Mouse (Mus musculus) liver, embryonic 14.5 days (tissue): ENCODE measurements at regions not wholly inside any gene's neighbourhood (a gene's known extent, or its start where the extent isn't known, plus 50 kb on each side); places are given as distances from the start of the nearest gene placed in this dataset.

Experiments used
- ATAC-seq: fragments of 200-750 bp; cut with Nextera tagmentation; 2 replicates; pipeline ENCODE4 v1.8.0; 2017; ENCODE audit warnings: moderate number of reproducible peaks, mild to moderate bottlenecking, moderate library complexity; ENCODE audit not compliant: insufficient read depth
- DNase-seq, 3 experiments: peaks; one replicate each; pipeline ENCODE4 v3.0.0-alpha.2; 2012 to 2013; ENCODE audit warnings: low read depth in 3 of 3, low spot score in 3 of 3
- H3K27ac ChIP-seq: fragments of 300-500 bp; sonication (generic); 2 replicates; pipeline ENCODE4 v1.5.1; 2014; ENCODE audit warnings: moderate library complexity, mild to moderate bottlenecking, control low read depth, inconsistent platforms
- H3K27me3 ChIP-seq: fragments of 300-500 bp; sonication (generic); 2 replicates; pipeline ENCODE4 v1.6.1; 2014; ENCODE audit warnings: mild to moderate bottlenecking, low read length, moderate library complexity; ENCODE audit not compliant: control insufficient read depth, insufficient read depth
- H3K36me3 ChIP-seq: fragments of 300-500 bp; sonication (generic); replicated peaks from 2 replicates; pipeline ENCODE4 v1.6.1; 2014; ENCODE audit warnings: low read depth; ENCODE audit not compliant: control insufficient read depth, insufficient read depth
- H3K4me1 ChIP-seq, 2 experiments: fragments of 200-500 bp in 1 of 2; fragments of 300-500 bp in 1 of 2; sonication (generic) in 1 of 2; replicated peaks; 2 replicates each; pipeline ENCODE4 v1.6.1; 2012 to 2014; ENCODE audit warnings: antibody characterized with exemption in 1 of 2, inconsistent platforms in 1 of 2, low read length in 1 of 2; ENCODE audit not compliant: control insufficient read depth in 2 of 2, insufficient read depth in 2 of 2
- H3K4me2 ChIP-seq: fragments of 300-500 bp; sonication (generic); 2 replicates; pipeline ENCODE4 v1.6.1; 2014; ENCODE audit warnings: low read depth, mild to moderate bottlenecking, control low read depth, moderate library complexity
- H3K4me3 ChIP-seq, 2 experiments: fragments of 200-500 bp in 1 of 2; fragments of 300-500 bp in 1 of 2; sonication (generic) in 1 of 2; 2 replicates each; pipeline ENCODE4 v1.5.1; 2012 to 2014; ENCODE audit warnings: low read depth in 2 of 2, low read length in 2 of 2, mild to moderate bottlenecking in 2 of 2, control low read depth in 1 of 2, inconsistent platforms in 1 of 2, moderate library complexity in 1 of 2; ENCODE audit not compliant: insufficient read depth in 1 of 2
- H3K9ac ChIP-seq: fragments of 300-500 bp; sonication (generic); replicated peaks from 2 replicates; pipeline ENCODE4 v1.6.1; 2014; ENCODE audit warnings: mild to moderate bottlenecking, control low read depth, moderate library complexity
- H3K9me3 ChIP-seq: fragments of 300-500 bp; sonication (generic); 2 replicates; pipeline ENCODE4 v1.6.1; 2016; ENCODE audit warnings: low read length, mixed read lengths; ENCODE audit not compliant: control insufficient read depth
- CTCF ChIP-seq: IDR thresholded peaks from 2 replicates; pipeline ENCODE4 v1.5.1; 2016; ENCODE audit warnings: antibody characterized with exemption, low read depth, control low read depth
- EP300 ChIP-seq: IDR thresholded peaks from 2 replicates; pipeline ENCODE4 v1.6.1; 2016; ENCODE audit warnings: antibody characterized with exemption, low read depth
- WGBS: fragments of 180-500 bp; shearing (Covaris S2); extraction: QIAGEN DNeasy Blood & Tissue Kit; methylation state at CpG from one replicate; pipeline ENCODE4 v1.1.7; 2014; ENCODE audit not compliant: insufficient replicate concordance; 5-methylcytosine and 5-hydroxymethylcytosine counted together

DNA sequence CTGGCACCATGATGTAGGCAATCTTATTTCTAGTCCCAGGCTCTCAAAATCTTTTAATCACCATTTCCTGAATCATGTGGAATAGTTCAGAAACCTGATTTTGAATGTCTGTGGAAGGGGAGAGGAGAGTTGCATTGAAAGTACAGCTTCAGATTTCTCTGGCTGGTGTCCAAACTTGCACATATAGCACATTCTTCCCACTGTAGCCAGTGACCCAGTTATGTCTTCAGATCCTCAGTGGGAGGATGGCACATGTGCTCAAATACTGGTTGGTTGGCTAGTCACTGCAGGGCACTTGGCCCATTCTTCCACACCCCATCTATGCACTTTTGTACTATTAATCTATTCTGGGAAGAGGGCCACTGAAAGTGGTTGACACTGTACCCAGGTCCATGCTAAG is 434.3 kb upstream of the Tenm4 start:
- DNase-seq: no peak
- H3K4me1 ChIP-seq: no peaks in the 10 kb centered on the region
- no peak overlapping the region for H3K4me3 ChIP-seq
- H3K36me3 ChIP-seq: no peaks in the 10 kb centered on the region
- no peak overlapping the region for H3K4me2 ChIP-seq
- no peaks in the 10 kb centered on the region for H3K9me3 ChIP-seq
- H3K27me3 ChIP-seq: no peaks in the 10 kb centered on the region
- TF ChIP-seq CTCF (no peak), EP300 (no peak)
- no peak for ATAC-seq
- H3K9ac ChIP-seq: no peak overlapping the region
- H3K27ac ChIP-seq: no peak overlapping the region

DNA sequence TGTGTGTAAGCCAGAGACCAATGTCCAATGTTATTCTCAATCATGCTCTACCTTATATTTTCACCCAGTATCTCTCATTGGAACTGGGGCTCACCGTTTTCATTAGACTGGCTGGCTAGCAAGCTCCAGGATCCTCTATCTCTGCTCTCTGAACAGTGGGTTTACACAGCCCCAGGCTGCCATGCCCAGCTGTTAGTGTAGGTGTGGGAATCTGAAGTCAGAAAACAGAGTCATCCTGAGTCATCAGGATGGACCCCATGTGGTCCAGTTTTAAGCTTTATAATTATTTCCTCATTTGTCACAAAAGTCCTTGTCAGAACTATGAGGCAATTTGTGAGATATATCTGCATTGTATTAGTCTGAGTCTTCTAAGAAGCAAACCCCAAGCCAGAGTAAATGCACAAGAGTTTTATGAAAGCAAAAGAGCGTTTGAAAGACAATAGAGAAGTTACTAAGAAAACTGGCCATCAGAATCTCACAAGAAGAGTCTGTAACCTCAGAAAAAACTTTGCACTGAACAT is 432.3 kb upstream of the Tenm4 start:
- H3K9me3 ChIP-seq: no peaks in the 10 kb centered on the region
- H3K27me3 ChIP-seq: no peaks in the 10 kb centered on the region
- TF ChIP-seq EP300 (no peak), CTCF (no peak)
- WGBS: 42% methylated on average over 2 of the region's 2 CpGs
- ATAC-seq (no peak), DNase-seq (no peak)
- no peaks in the 10 kb centered on the region for H3K4me1 ChIP-seq
- no peak overlapping the region for H3K4me2 ChIP-seq
- no peak overlapping the region for H3K4me3 ChIP-seq
- no peak overlapping the region for H3K27ac ChIP-seq
- no peak overlapping the region for H3K9ac ChIP-seq
- no peaks in the 10 kb centered on the region for H3K36me3 ChIP-seq

DNA sequence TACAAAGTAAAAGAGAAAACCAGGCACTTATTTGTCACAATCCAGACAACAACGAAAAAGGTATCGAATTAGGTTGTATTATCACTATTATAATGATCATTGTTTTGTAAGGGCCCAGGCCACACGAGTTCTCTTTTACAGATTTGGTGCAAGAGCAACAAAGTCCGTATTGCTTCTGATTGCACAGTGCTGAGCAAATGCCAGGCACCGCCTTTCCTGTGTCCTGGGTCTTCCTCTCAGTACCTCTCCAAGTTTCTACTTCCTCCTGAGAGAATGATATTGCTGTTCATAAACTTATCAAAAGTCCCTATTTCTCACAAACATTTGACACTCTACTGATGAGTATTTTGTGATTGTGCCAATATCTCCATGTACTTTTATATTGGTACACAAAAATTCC is 431.3 kb upstream of the Tenm4 start:
- Histone ChIP-seq H3K4me1 (no peaks in the 10 kb centered on the region), H3K27ac (no peak overlapping the region), H3K36me3 (no peaks in the 10 kb centered on the region), H3K4me3 (no peak overlapping the region), H3K9me3 (no peaks in the 10 kb centered on the region), H3K4me2 (no peak overlapping the region), H3K9ac (no peak overlapping the region), H3K27me3 (no peaks in the 10 kb centered on the region)
- 56% methylated on average over 5 of the region's 5 CpGs for WGBS
- DNase-seq (no peak), ATAC-seq (no peak)
- TF ChIP-seq EP300 (no peak), CTCF (no peak)

DNA sequence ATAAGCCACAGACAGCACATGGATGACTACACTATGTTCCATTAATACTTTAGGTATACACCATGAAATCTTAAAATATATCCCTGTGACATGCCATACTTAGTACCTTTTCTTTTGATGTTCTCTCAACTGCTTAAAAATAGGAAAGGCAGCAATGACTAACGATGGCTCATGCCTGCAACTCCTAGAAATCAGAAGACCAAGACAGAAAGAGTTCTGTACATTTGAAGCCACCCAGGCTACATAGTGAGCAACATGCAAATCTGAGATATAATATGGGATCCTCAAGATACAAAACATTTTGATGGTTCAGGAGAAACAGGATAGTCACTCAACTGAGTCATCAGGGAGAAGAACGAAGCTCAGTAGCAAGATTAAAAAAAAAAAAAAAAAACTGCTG is 412.7 kb upstream of the Tenm4 start:
- no peaks in the 10 kb centered on the region for H3K9me3 ChIP-seq
- TF ChIP-seq CTCF: no peak
- no peak for TF ChIP-seq EP300
- DNase-seq (no peak), ATAC-seq (no peak)
- no peaks in the 10 kb centered on the region for H3K27me3 ChIP-seq
- H3K4me3 ChIP-seq: no peak overlapping the region
- H3K36me3 ChIP-seq: no peaks in the 10 kb centered on the region
- H3K4me2 ChIP-seq: no peak overlapping the region
- H3K4me1 ChIP-seq: no peaks in the 10 kb centered on the region
- 51% methylated on average over 2 of the region's 2 CpGs for WGBS
- H3K27ac ChIP-seq: no peak overlapping the region
- H3K9ac ChIP-seq: no peak overlapping the region

DNA sequence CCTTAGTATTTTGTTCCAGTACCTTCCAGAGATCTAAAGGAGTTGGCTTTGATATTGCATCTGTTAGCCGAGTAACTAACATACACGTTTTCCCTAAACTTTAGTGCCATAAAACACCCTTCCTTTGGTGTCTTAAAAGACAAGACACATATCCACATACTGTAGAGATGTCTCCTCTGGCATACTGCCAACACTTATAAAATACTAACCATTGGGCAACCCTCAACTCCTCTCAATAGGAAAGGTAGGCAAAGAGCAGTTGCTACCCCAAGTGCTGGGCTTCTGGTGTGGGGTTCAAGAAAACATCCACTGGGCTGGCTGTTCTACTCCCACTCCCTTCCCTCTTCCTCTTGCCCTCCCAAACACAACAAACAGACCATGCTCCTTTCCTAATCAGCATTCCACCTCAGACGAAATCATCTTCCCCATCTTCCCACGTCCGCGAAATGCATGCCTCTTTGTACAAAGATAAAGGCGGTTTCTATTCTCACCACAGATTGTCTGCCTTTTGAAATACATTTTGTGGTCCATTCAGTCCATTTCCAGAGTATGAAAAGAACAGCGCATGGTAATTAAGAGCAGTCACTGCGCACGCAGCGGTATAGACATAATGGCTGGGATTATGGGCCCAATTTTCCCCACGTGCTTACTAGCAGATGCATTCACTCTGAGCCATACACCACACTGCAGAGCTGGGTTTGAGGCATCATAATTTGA is 409.9 kb upstream of the Tenm4 start:
- ATAC-seq (no peak), DNase-seq (no peak)
- Histone ChIP-seq H3K4me3 (no peak overlapping the region), H3K27me3 (no peaks in the 10 kb centered on the region), H3K9ac (no peak overlapping the region), H3K9me3 (no peaks in the 10 kb centered on the region), H3K4me2 (no peak overlapping the region), H3K4me1 (no peaks in the 10 kb centered on the region), H3K36me3 (no peaks in the 10 kb centered on the region), H3K27ac (no peak overlapping the region)
- TF ChIP-seq CTCF (no peak), EP300 (no peak)
- 80% methylated on average over 12 of the region's 12 CpGs for WGBS
